In the genomic region with DNA sequence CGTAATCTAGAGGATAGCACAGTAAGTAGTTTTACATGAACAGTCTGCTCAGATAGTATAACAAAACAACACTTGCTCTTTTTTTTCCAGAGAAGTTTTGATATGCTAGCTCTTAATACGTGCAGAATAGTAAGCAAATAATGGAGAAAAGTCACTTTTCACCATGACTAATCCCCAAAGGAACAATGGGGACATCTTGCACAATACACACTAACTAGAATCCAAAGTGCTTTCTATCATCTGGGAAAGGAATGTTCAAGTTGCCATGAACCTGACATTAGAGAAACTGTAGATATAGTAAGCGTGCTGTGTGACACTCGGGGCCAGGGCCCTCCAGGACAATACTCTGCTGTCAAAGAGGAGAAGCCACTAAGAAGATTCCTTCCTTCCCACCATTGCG, we compare ENCODE assay signal across 27 mouse cellular contexts. TPM values are rescaled to one million over a fixed set of nuclear protein-coding genes. Genes with fewer than 3 reads are reported as not detected.
"Had no signal": no experiment of that assay in that cellular context is flagged by ENCODE, and none has a peak within 500 bp of the region (broad histone marks: within the 10 kb centered on the region; RNA-seq: fewer than 3 reads in every experiment).

No protein-coding gene starts in this region.

- DNase-seq: cerebellum, adult 8-10 months; cerebellum, adult 9-10 months; cerebellum, adult 9-11 months; cerebellum, postnatal 10 days; cerebellum, postnatal 14 days; cerebellum, postnatal 25 days; cerebellum, postnatal 36 days; embryo, embryonic 11 days; forebrain, postnatal 0 days; gastrocnemius, adult 2 months; gastrocnemius, postnatal 10 days; gastrocnemius, postnatal 14 days; gastrocnemius, postnatal 25 days; gastrocnemius, postnatal 36 days; heart, adult 18-20 months; heart, adult 2 months had no signal

- ATAC-seq: forebrain, embryonic 13.5 days; forebrain, embryonic 14.5 days; forebrain, embryonic 15.5 days; forebrain, embryonic 16.5 days; forebrain, postnatal 0 days had no signal

- H3K27me3 ChIP-seq: embryonic facial prominence, embryonic 12.5 days; embryonic facial prominence, embryonic 13.5 days; embryonic facial prominence, embryonic 15.5 days; forebrain, embryonic 15.5 days had no signal

- H3K4me3 ChIP-seq: embryonic facial prominence, embryonic 10.5 days; embryonic facial prominence, embryonic 12.5 days; embryonic facial prominence, embryonic 13.5 days; embryonic facial prominence, embryonic 15.5 days; erythroblast, embryonic 14.5 days; forebrain, embryonic 10.5 days; forebrain, embryonic 12.5 days; forebrain, embryonic 13.5 days; forebrain, embryonic 15.5 days; gastrocnemius, adult 2 months; heart, adult 2 months had no signal

- H3K9me3 ChIP-seq: embryonic facial prominence, embryonic 10.5 days; embryonic facial prominence, embryonic 12.5 days; embryonic facial prominence, embryonic 13.5 days; embryonic facial prominence, embryonic 15.5 days; forebrain, embryonic 10.5 days; forebrain, embryonic 12.5 days; forebrain, embryonic 13.5 days; forebrain, embryonic 15.5 days had no signal

- H3K27ac ChIP-seq: embryonic facial prominence, embryonic 10.5 days; embryonic facial prominence, embryonic 12.5 days; embryonic facial prominence, embryonic 13.5 days; embryonic facial prominence, embryonic 15.5 days; forebrain, embryonic 10.5 days; forebrain, embryonic 12.5 days; forebrain, embryonic 13.5 days; forebrain, embryonic 15.5 days; gastrocnemius, adult 2 months; heart, adult 2 months had no signal

- H3K4me1 ChIP-seq: embryonic facial prominence, embryonic 13.5 days; embryonic facial prominence, embryonic 15.5 days; forebrain, embryonic 13.5 days; forebrain, embryonic 15.5 days had no signal

- H3K9ac ChIP-seq: embryonic facial prominence, embryonic 12.5 days; embryonic facial prominence, embryonic 13.5 days; embryonic facial prominence, embryonic 15.5 days; forebrain, embryonic 12.5 days; forebrain, embryonic 13.5 days; forebrain, embryonic 15.5 days; forebrain, postnatal 0 days had no signal

- H3K4me2 ChIP-seq: embryonic facial prominence, embryonic 12.5 days; embryonic facial prominence, embryonic 13.5 days; embryonic facial prominence, embryonic 15.5 days; forebrain, embryonic 12.5 days; forebrain, embryonic 13.5 days; forebrain, embryonic 15.5 days had no signal

- H3K36me3 ChIP-seq: embryonic facial prominence, embryonic 10.5 days; embryonic facial prominence, embryonic 12.5 days; embryonic facial prominence, embryonic 13.5 days; embryonic facial prominence, embryonic 15.5 days; forebrain, embryonic 10.5 days; forebrain, embryonic 12.5 days; forebrain, embryonic 15.5 days had no signal

RNA-seq across cellular contexts. Expression of a gene that starts 15.2 kb away (rescaled TPM):
- polyA plus RNA-seq: erythroblast, embryonic 14.5 days had no signal
